Mouse (Mus musculus): Measurements from ENCODE around the gene Sema4a. TPM values are rescaled to one million over a fixed set of nuclear protein-coding genes. Genes with fewer than 3 reads are reported as not detected.

The Sema4a gene
- polyA plus RNA-seq, 1 experiment from 2014 or later = 93.1 TPM

DNA sequence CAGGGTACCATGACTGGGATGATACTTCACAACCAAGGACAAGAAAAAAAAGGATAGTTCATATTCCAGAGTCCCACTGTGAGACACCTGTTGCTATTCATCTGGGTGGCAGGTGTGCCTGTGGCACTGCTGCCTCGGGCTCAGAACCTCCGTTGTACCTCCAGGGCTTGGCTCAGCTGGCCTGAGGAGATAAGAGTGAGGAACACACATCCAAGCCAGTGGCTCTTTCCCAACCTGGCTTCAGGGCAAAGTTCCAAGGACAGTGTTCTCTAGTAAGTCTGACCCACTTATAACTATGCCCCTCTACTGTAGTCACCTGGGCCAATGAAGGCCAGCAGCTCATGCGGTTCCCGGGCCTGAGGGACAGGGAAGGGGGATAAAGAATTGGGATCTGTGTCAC lies 49.3 kb downstream of the Sema4a start:
- Histone ChIP-seq H3K4me1 (replicated peaks; ENCODE audit: control insufficient read depth, insufficient read depth, low read length) (peaks cover 3% of the 10 kb centered on the region; the same call in 1 of the 2 replicates), H3K4me2 (replicated peaks; ENCODE audit: low read depth) (no peak overlapping the region), H3K27ac (ENCODE audit: low read depth, low read length) (peak overlapping the region; percentile 68; the same call in 1 of the 2 replicates), H3K36me3 (ENCODE audit: control insufficient read depth, insufficient read depth) (peaks cover 44% of the 10 kb centered on the region), H3K4me3 (ENCODE audit: low read depth, low read length) (no peak overlapping the region), H3K9me3 (ENCODE audit: control insufficient read depth) (no peaks in the 10 kb centered on the region), H3K27me3 (replicated peaks; ENCODE audit: control insufficient read depth, insufficient read depth, low read length) (no peaks in the 10 kb centered on the region), H3K9ac (ENCODE audit: low read depth, low read length) (no peak overlapping the region)
- WGBS = 52% methylated on average over 4 of the region's 4 CpGs
- no peak for TF ChIP-seq CTCF (IDR thresholded peaks at IDR 0.05; ENCODE audit: low read depth)
- ATAC-seq = no peak

DNA sequence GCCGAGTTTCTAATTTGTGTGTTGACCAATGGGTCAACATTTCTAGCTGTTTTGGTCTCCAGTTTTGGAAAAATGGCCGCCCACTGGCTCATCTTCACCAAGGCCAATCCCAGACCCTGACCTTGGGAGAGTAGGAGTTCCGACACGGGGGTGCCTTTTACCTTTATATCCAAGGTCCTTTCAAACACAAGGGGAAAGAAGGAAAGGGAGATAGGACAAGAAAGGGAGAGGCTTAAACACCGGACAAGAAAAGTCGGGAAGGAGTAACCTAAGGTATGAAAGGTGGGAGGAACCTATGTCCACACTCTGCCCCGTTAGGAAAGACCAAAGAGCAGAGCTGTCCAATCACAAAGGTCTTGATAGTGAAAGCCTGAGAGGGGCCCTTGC lies 50.3 kb downstream of the Sema4a start:
- no peaks in the 10 kb centered on the region for H3K9me3 ChIP-seq (ENCODE audit: control insufficient read depth)
- peaks cover 33% of the 10 kb centered on the region for H3K36me3 ChIP-seq (ENCODE audit: control insufficient read depth, insufficient read depth)
- H3K9ac ChIP-seq (ENCODE audit: low read depth, low read length) = no peak overlapping the region
- peaks cover 3% of the 10 kb centered on the region; the same call in 1 of the 2 replicates for H3K4me1 ChIP-seq (replicated peaks; ENCODE audit: control insufficient read depth, insufficient read depth, low read length)
- H3K4me3 ChIP-seq (ENCODE audit: low read depth, low read length) = peak overlapping the region; percentile 47
- TF ChIP-seq CTCF (IDR thresholded peaks at IDR 0.05; ENCODE audit: low read depth) = no peak
- ATAC-seq = peak; percentile 20; the same call in 1 of the 2 replicates
- peak overlapping the region; percentile 79 for H3K27ac ChIP-seq (ENCODE audit: low read depth, low read length)
- 17% methylated on average over 7 of the region's 7 CpGs for WGBS
- no peaks in the 10 kb centered on the region for H3K27me3 ChIP-seq (replicated peaks; ENCODE audit: control insufficient read depth, insufficient read depth, low read length)
- peak overlapping the region; percentile 73 for H3K4me2 ChIP-seq (replicated peaks; ENCODE audit: low read depth)

DNA sequence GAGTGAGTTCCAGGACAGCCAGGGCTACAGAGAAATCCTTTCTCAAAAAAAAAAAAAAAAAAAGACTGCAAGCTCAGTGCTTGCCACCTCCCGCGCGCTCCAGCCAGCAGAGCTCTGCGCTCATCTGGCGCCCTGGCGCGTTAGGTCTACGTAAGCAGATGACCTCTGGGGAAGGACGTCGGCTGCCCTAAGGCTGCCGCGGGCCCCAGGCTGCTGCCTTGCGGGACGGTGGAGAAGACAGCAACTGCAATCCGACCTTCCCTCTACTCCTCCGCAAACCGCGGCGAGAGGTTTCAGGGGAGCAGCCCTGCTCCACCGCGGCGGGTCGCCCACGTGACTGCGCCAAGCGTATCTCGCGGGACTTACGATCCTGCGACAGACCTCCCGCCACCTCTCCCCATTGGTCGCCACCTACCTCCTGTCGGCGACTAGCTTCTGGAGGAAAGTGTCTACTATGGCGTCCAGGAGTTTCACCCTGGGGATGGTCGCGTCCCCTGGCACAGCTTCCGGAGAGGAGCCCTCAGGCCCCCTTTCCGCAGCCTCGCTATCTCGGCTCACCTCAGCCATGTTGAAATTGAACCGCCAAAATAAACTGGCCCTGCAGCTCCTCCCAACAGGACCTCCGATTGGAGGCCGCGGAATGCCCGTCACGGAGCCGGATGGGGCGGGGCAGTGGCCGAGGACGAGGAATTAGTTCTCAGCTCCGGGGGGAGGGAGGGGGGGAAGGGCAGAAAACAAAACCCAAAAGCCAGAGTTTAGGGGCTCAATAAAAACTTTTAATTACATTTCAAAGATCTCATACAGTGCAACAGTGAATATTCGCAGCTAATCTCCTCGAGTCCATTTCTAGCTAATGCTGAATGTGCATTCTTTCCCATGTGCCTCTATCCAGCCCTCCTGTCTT lies 51.0 kb downstream of the Sema4a start, which contains the start of gene Pmf1:
Gene Pmf1 (minus strand): TSS at position 591 of the 904 bp plus-strand sequence.
- WGBS = under 1% methylated on average over 54 of the region's 54 CpGs
- H3K4me1 ChIP-seq (replicated peaks; ENCODE audit: control insufficient read depth, insufficient read depth, low read length) = peaks cover 3% of the 10 kb centered on the region; the same call in 1 of the 2 replicates
- no peak for TF ChIP-seq CTCF (IDR thresholded peaks at IDR 0.05; ENCODE audit: low read depth)
- no peaks in the 10 kb centered on the region for H3K9me3 ChIP-seq (ENCODE audit: control insufficient read depth)
- H3K9ac ChIP-seq (ENCODE audit: low read depth, low read length) = peak within 1 kb of the TSS; percentile 72
- H3K27me3 ChIP-seq (replicated peaks; ENCODE audit: control insufficient read depth, insufficient read depth, low read length) = no peaks in the 10 kb centered on the region
- peak; percentile 89 for ATAC-seq
- H3K27ac ChIP-seq (ENCODE audit: low read depth, low read length) = peak within 1 kb of the TSS; percentile 79
- peak within 1 kb of the TSS; percentile 73 for H3K4me2 ChIP-seq (replicated peaks; ENCODE audit: low read depth)
- H3K36me3 ChIP-seq (ENCODE audit: control insufficient read depth, insufficient read depth) = peaks cover 27% of the 10 kb centered on the region
- H3K4me3 ChIP-seq (ENCODE audit: low read depth, low read length) = peak within 1 kb of the TSS; percentile 47

DNA sequence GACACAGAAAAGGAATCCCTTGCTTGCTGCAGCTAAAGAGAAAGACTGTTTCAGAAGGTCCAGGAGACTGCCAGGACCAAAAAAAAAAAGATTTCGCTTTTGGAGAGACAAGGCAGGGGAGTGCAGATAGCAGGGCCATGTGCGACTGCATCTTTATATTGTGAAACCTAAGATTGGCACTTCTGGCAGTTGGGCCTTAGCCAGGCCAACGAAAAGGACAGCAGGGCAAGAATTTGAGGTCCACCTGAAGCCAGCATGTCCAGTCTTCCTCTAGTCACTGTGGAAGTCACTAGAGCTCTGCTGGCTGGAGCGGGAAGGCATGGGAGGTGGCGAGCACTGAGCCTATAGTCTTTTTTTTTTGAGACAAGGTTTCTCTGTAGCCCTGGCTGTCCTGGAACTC lies 52.0 kb downstream of the Sema4a start:
- no peaks in the 10 kb centered on the region for H3K9me3 ChIP-seq (ENCODE audit: control insufficient read depth)
- peak overlapping the region; percentile 73 for H3K4me2 ChIP-seq (replicated peaks; ENCODE audit: low read depth)
- WGBS = 44% methylated on average over 5 of the region's 5 CpGs
- H3K27me3 ChIP-seq (replicated peaks; ENCODE audit: control insufficient read depth, insufficient read depth, low read length) = no peaks in the 10 kb centered on the region
- H3K4me3 ChIP-seq (ENCODE audit: low read depth, low read length) = peak overlapping the region; percentile 47
- no peak for TF ChIP-seq CTCF (IDR thresholded peaks at IDR 0.05; ENCODE audit: low read depth)
- H3K4me1 ChIP-seq (replicated peaks; ENCODE audit: control insufficient read depth, insufficient read depth, low read length) = 0 out of 2 replicates have a peak, but pooled peaks cover 3% of the 10 kb centered on the region
- H3K9ac ChIP-seq (ENCODE audit: low read depth, low read length) = no peak overlapping the region
- ATAC-seq = no peak
- peaks cover 20% of the 10 kb centered on the region; the same call in 1 of the 2 replicates for H3K36me3 ChIP-seq (ENCODE audit: control insufficient read depth, insufficient read depth)
- no peak overlapping the region for H3K27ac ChIP-seq (ENCODE audit: low read depth, low read length)

DNA sequence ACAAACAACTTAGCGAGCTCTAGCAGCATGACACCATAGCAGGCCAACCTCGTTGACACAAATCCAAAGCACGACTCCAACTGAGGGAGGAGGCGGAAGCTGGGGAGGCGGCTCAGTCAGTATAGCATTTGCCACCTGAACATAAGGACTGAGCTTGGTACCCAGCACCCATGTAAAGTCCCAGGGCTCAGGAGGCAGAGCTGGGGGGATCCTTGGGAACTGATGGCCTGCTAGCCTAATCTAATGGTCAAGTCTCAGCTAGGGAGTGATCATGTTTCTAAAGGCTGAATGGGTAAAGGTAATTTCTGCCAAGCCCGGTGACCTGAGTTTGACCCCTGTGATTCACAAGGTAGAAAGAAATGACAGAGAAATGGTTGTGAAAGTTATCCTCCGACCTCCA lies 53.5 kb downstream of the Sema4a start:
- no peak overlapping the region for H3K27ac ChIP-seq (ENCODE audit: low read depth, low read length)
- no peak overlapping the region for H3K4me2 ChIP-seq (replicated peaks; ENCODE audit: low read depth)
- H3K9ac ChIP-seq (ENCODE audit: low read depth, low read length) = no peak overlapping the region
- H3K27me3 ChIP-seq (replicated peaks; ENCODE audit: control insufficient read depth, insufficient read depth, low read length) = no peaks in the 10 kb centered on the region
- no peak for ATAC-seq
- no peak for TF ChIP-seq CTCF (IDR thresholded peaks at IDR 0.05; ENCODE audit: low read depth)
- H3K4me3 ChIP-seq (ENCODE audit: low read depth, low read length) = no peak overlapping the region
- 48% methylated on average over 7 of the region's 7 CpGs for WGBS
- no peaks in the 10 kb centered on the region for H3K9me3 ChIP-seq (ENCODE audit: control insufficient read depth)
- H3K36me3 ChIP-seq (ENCODE audit: control insufficient read depth, insufficient read depth) = peaks cover 10% of the 10 kb centered on the region; the same call in 1 of the 2 replicates
- 0 out of 2 replicates have a peak, but pooled peaks cover 3% of the 10 kb centered on the region for H3K4me1 ChIP-seq (replicated peaks; ENCODE audit: control insufficient read depth, insufficient read depth, low read length)

DNA sequence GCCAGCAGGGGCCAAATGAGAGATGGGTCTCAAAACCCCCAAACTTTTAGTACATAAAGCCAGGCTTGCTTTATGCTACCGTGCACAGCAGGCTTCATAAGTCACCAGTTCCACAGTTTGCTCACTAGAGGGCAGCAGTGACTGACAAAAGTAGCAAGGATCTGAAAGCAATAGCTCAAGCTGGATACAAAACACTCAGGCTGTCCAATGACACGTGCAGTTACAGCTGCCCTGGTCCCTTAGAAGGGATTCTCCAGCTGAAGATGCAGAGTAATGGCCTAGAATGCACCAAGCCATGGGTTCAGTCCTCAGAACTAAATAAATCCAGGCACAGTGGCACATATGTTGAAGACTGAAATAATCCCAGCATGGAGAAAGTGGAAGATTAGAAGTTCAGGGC lies 53.9 kb downstream of the Sema4a start:
- H3K27me3 ChIP-seq (replicated peaks; ENCODE audit: control insufficient read depth, insufficient read depth, low read length) = no peaks in the 10 kb centered on the region
- TF ChIP-seq CTCF (IDR thresholded peaks at IDR 0.05; ENCODE audit: low read depth) = peak; percentile 95
- peaks cover 10% of the 10 kb centered on the region; the same call in 1 of the 2 replicates for H3K36me3 ChIP-seq (ENCODE audit: control insufficient read depth, insufficient read depth)
- H3K4me1 ChIP-seq (replicated peaks; ENCODE audit: control insufficient read depth, insufficient read depth, low read length) = 0 out of 2 replicates have a peak, but pooled peaks cover under 1% of the 10 kb centered on the region
- H3K27ac ChIP-seq (ENCODE audit: low read depth, low read length) = no peak overlapping the region
- WGBS = 3% methylated on average over 2 of the region's 2 CpGs
- no peak overlapping the region for H3K4me3 ChIP-seq (ENCODE audit: low read depth, low read length)
- ATAC-seq = no peak
- H3K9ac ChIP-seq (ENCODE audit: low read depth, low read length) = no peak overlapping the region
- H3K4me2 ChIP-seq (replicated peaks; ENCODE audit: low read depth) = no peak overlapping the region
- H3K9me3 ChIP-seq (ENCODE audit: control insufficient read depth) = no peaks in the 10 kb centered on the region

Measured in intestine, postnatal 0 days (tissue).